Mouse (Mus musculus) Patski (cell line): ENCODE measurements around the gene P2rx6. TPM values are rescaled to one million over a fixed set of nuclear protein-coding genes. Genes with fewer than 3 reads are reported as not detected.
"Not testable (repeated sequence)": the region's sequence is repeated elsewhere in the genome, so short reads cannot be mapped to it uniquely, and the experiment has no call there.

ENCODE experiments used
- ATAC-seq: fragments of 100-300 bp; one replicate; pipeline ENCODE4 v1.8.0; 2021
- CTCF ChIA-PET: fragments of 350-600 bp; sonication (Branson Sonifier 250); formaldehyde crosslinking; loops from one replicate; lab custom pipeline; 2022; ENCODE audit warnings: inconsistent platforms; lab: Charles Lee
- POLR2A ChIA-PET: fragments of 350-600 bp; sonication (Branson Sonifier 250); formaldehyde crosslinking; loops from one replicate; lab custom pipeline; 2022; ENCODE audit warnings: antibody characterized with exemption, inconsistent platforms; lab: Charles Lee
- DNase-seq: peaks from one replicate; pipeline ENCODE4 v3.0.0-alpha.2; 2011; ENCODE audit warnings: low read depth, low spot score
- H3K27me3 ChIP-seq: fragments of 371-371 bp; one replicate; pipeline ENCODE4 v1.5.1; 2021
- CTCF ChIP-seq: fragments of 100-300 bp; IDR thresholded peaks from one replicate; pipeline ENCODE4 v1.5.1; 2021
- in situ Hi-C: fragments of 300-500 bp; cut with MboI; formaldehyde crosslinking; loops from 3 replicates; pipeline ENCODE4 v1.11.1; 2018; ENCODE audit warnings: low pct_unique_long_range_greater_than_20kb, mixed read lengths
- polyA plus RNA-seq: library from polyadenylated mRNA; unstranded; gene quantifications from one replicate; pipeline ENCODE4 v1.2.3, GENCODE M21; 2021

P2rx6 gene
- polyA plus RNA-seq, 1 experiment from 2014 or later, result 0.87 TPM

GRCm38 (mm10) chr16:17590731-17591130 lies 29.0 kb downstream of the P2rx6 start:
- no peak for DNase-seq
- CTCF ChIA-PET, result interaction anchor here (0.7 to 1.9 kb wide), 2 partner anchors 11 to 33 kb away, joined by 3 to 8 read pairs; no protein-coding TSS in a partner anchor
- in situ Hi-C loops, result no loop called here

GRCm38 (mm10) chr16:17600944-17601562 lies 39.4 kb downstream of the P2rx6 start:
- ChIA-PET POLR2A (no interaction called here), CTCF (interaction anchor here (0.9 to 1.6 kb wide), 4 partner anchors 10 to 38 kb away, joined by 3 read pairs; no protein-coding TSS in a partner anchor)
- DNase-seq (no peak), ATAC-seq (no peak)
- H3K27me3 ChIP-seq, result no peaks in the 10 kb centered on the region
- TF ChIP-seq CTCF, result peak; percentile 38
- in situ Hi-C loops, result no loop called here

More at GRCm38 (mm10) chr16:17590731-17591130, 29.0 kb downstream of the P2rx6 start:
- no peak for TF ChIP-seq CTCF
- ATAC-seq, result no peak
- POLR2A ChIA-PET, result no interaction called here
- H3K27me3 ChIP-seq, result no peaks in the 10 kb centered on the region

GRCm38 (mm10) chr16:17604941-17605340 lies 43.3 kb downstream of the P2rx6 start:
- ATAC-seq, result no peak

GRCm38 (mm10) chr16:17605684-17606083 lies 44.0 kb downstream of the P2rx6 start:
- POLR2A ChIA-PET, result no interaction called here
- TF ChIP-seq CTCF, result no peak
- CTCF ChIA-PET, result interaction anchor here (1.4 to 1.9 kb wide), 3 partner anchors 16 to 43 kb away, joined by 3 to 4 read pairs (median 4); partner anchors contain the start of gene P2rx6
- H3K27me3 ChIP-seq, result no peaks in the 10 kb centered on the region
- in situ Hi-C loops, result no loop called here
- ATAC-seq (no peak), DNase-seq (no peak)

More at GRCm38 (mm10) chr16:17604941-17605340, 43.3 kb downstream of the P2rx6 start:
- H3K27me3 ChIP-seq, result no peaks in the 10 kb centered on the region
- in situ Hi-C loops, result no loop called here
- ChIA-PET CTCF (interaction anchor here (1.0 to 1.5 kb wide), 3 partner anchors 16 to 50 kb away, joined by 3 to 4 read pairs (median 4); partner anchors contain the start of gene P2rx6), POLR2A (no interaction called here)
- no peak for TF ChIP-seq CTCF
- no peak for DNase-seq

GRCm38 (mm10) chr16:17611383-17611782 lies 49.7 kb downstream of the P2rx6 start:
- ATAC-seq, result no peak
- POLR2A ChIA-PET, result no interaction called here
- H3K27me3 ChIP-seq, result no peaks in the 10 kb centered on the region
- peak; percentile 22 for TF ChIP-seq CTCF
- in situ Hi-C loops, result no loop called here
- DNase-seq, result peak; percentile 41
- CTCF ChIA-PET, result interaction anchor here (1.1 to 3.3 kb wide), 3 partner anchors 14 to 53 kb away, joined by 3 to 14 read pairs (median 4); no protein-coding TSS in a partner anchor

GRCm38 (mm10) chr16:17614740-17615139 lies 53.1 kb downstream of the P2rx6 start:
- ChIA-PET CTCF (interaction anchor here (0.7 to 5.0 kb wide), 3 partner anchors 48 to 57 kb away, joined by 6 to 45 read pairs (median 23); partner anchors contain the start of genes Lrrc74b and P2rx6), POLR2A (interaction anchor here (0.7 kb wide), 1 partner anchor 57 kb away, joined by 5 read pairs; no protein-coding TSS in a partner anchor)
- in situ Hi-C loops, DNase-seq, H3K27me3 ChIP-seq, ATAC-seq: not testable (repeated sequence)
- peak; percentile 78 for TF ChIP-seq CTCF

- no peak for TF ChIP-seq CTCF
- POLR2A ChIA-PET, result no interaction called here
- DNase-seq (no peak), ATAC-seq (no peak)
- in situ Hi-C loops, result no loop called here
- CTCF ChIA-PET, result interaction anchor here (1.0 to 5.0 kb wide), 4 partner anchors 49 to 58 kb away, joined by 3 to 45 read pairs (median 13); partner anchors contain the start of genes Lrrc74b and P2rx6
- no peaks in the 10 kb centered on the region for H3K27me3 ChIP-seq
Measured at GRCm38 (mm10) chr16:17616212-17616611, 54.5 kb downstream of the P2rx6 start.

- ChIA-PET POLR2A (no interaction called here), CTCF (interaction anchor here (1.1 to 5.0 kb wide), 4 partner anchors 9 to 60 kb away, joined by 3 to 45 read pairs (median 14); partner anchors contain the start of genes Lrrc74b and P2rx6)
- DNase-seq (no peak), ATAC-seq (no peak)
- in situ Hi-C loops, result no loop called here
- TF ChIP-seq CTCF, result peak; percentile 80
- no peaks in the 10 kb centered on the region for H3K27me3 ChIP-seq
Measured at GRCm38 (mm10) chr16:17617922-17618565, 56.4 kb downstream of the P2rx6 start.

- in situ Hi-C loops, result loop anchor here (5.0 kb wide), 1 partner anchor 62 kb away; no protein-coding TSS in a partner anchor
- TF ChIP-seq CTCF, result no peak
- CTCF ChIA-PET, result interaction anchor here (1.2 to 5.0 kb wide), 5 partner anchors 10 to 62 kb away, joined by 3 to 45 read pairs (median 6); no protein-coding TSS in a partner anchor
Measured at GRCm38 (mm10) chr16:17619198-17620105, 57.8 kb downstream of the P2rx6 start, which contains the start of gene Smpd4. Gene Smpd4, plus strand, starts transcription at chr16:17619354.

More at GRCm38 (mm10) chr16:17619198-17620105, 57.8 kb downstream of the P2rx6 start, which contains the start of gene Smpd4:
- DNase-seq (no peak), ATAC-seq (no peak)
- H3K27me3 ChIP-seq, result no peaks in the 10 kb centered on the region
- POLR2A ChIA-PET, result interaction anchor here (0.6 kb wide), 1 partner anchor 30 kb away, joined by 3 read pairs; no protein-coding TSS in a partner anchor
